Mouse (Mus musculus): ENCODE measurements around the gene Isg20l2. TPM values are rescaled to one million over a fixed set of nuclear protein-coding genes. Genes with fewer than 3 reads are reported as not detected.

Gene Isg20l2
- polyA plus RNA-seq, 1 experiment from 2014 or later, result 40.4 TPM

DNA sequence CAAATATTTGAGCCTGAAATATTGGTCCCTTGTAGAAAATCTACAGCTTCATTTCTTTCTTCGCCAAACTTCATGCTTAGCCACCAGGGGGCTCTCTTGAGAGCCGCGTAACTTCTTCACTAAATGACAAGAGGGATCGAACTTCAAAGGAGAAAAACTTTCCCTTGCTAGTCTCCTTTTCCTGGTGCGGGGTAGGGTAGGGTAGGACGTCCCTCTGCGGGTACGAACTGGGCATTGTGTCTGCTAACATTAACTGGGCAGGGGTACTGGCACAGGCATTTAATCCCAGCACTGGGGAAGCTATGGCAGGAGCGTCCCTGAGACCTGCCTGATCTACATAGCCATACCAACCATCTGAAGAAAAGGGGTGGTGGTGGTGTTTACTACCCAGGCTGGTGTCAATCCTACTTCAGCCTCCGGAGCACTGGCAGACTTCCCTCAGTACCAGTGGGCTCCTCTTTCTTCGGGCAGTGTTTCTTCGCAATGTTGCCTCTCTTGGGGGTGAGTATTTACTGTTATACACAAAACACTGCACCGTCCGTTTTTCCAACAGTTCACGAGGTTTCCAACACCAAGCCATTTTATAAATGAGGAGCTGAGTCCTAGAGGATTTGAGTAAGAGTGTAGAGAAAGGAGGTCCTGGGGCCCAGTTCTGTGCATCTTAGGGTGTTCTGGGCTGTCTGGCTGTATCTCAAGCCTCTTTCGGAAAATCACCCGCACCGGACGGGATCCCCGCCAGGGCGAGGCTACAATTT lies 40.2 kb downstream of the Isg20l2 start:
- peak; percentile 83 for DNase-seq (ENCODE audit: low spot score)
- Histone ChIP-seq H3K4me3 (replicated peaks; ENCODE audit: low read depth, low read length) (peak overlapping the region; percentile 53), H3K9me3 (replicated peaks; ENCODE audit: low read length) (no peaks in the 10 kb centered on the region), H3K4me1 (replicated peaks; ENCODE audit: insufficient read depth, low read length) (peaks cover 27% of the 10 kb centered on the region), H3K36me3 (ENCODE audit: insufficient read depth, low read length) (no peaks in the 10 kb centered on the region), H3K27ac (peak overlapping the region; percentile 71), H3K9ac (ENCODE audit: low read depth, low read length) (0 out of 2 replicates have a peak overlapping the region, but pooled peaks have one; percentile 61), H3K4me2 (ENCODE audit: low read length) (peak overlapping the region; percentile 84), H3K27me3 (ENCODE audit: insufficient read depth, low read length) (no peaks in the 10 kb centered on the region)
- peak; percentile 83 for TF ChIP-seq CTCF (IDR thresholded peaks at IDR 0.05; ENCODE audit: low read depth)
- WGBS, result 1% methylated on average over 21 of the region's 21 CpGs
- no peak for ATAC-seq (replicated peaks; ENCODE audit: low FRiP score, low read depth)

DNA sequence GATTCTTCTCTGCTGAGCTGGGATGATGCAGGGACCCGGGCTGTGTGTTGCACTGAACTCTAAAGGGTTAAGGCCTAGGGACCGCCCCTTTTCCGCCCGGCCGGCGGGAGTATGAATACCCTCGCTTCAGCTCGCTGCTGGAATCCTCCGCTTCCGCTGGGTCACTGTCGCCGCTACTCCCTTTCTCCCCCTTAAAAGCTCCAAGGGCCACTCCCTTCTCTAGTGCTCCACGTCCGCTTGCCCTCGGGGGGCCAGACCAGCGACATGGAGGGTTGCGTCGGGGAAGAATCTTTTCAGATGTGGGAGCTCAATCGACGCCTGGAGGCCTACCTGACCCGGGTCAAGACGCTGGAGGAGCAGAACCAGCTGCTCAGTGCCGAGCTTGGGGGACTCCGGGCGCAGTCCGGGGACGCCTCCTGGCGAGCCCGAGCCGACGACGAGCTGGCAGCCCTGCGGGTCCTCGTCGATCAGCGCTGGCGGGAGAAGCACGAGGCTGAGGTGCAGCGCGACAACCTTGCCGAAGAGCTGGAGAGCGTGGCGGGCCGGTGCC lies 40.9 kb downstream of the Isg20l2 start, which contains the start of gene Nes:
Nes (plus strand) TSS at position 140 of the 550 bp plus-strand sequence.
- peaks cover 27% of the 10 kb centered on the region for H3K4me1 ChIP-seq (replicated peaks; ENCODE audit: insufficient read depth, low read length)
- ATAC-seq (replicated peaks; ENCODE audit: low FRiP score, low read depth) (peak; percentile 54), DNase-seq (ENCODE audit: low spot score) (peak; percentile 94)
- peak within 1 kb of the TSS; percentile 61 for H3K9ac ChIP-seq (ENCODE audit: low read depth, low read length)
- H3K27ac ChIP-seq, result peak within 1 kb of the TSS; percentile 71
- no peaks in the 10 kb centered on the region for H3K9me3 ChIP-seq (replicated peaks; ENCODE audit: low read length)
- WGBS, result under 1% methylated on average over 44 of the region's 44 CpGs
- H3K4me3 ChIP-seq (replicated peaks; ENCODE audit: low read depth, low read length), result peak within 1 kb of the TSS; percentile 53
- TF ChIP-seq CTCF (IDR thresholded peaks at IDR 0.05; ENCODE audit: low read depth), result 0 out of 2 replicates have a peak, but pooled peaks have one; percentile 3
- no peaks in the 10 kb centered on the region for H3K27me3 ChIP-seq (ENCODE audit: insufficient read depth, low read length)
- peak within 1 kb of the TSS; percentile 84 for H3K4me2 ChIP-seq (ENCODE audit: low read length)
- H3K36me3 ChIP-seq (ENCODE audit: insufficient read depth, low read length), result no peaks in the 10 kb centered on the region

GRCm38 (mm10) chr3:87971489-87972202 lies 41.5 kb downstream of the Isg20l2 start:
- no peak for DNase-seq (ENCODE audit: low spot score)
- peak overlapping the region; percentile 84 for H3K4me2 ChIP-seq (ENCODE audit: low read length)
- peaks cover 27% of the 10 kb centered on the region for H3K4me1 ChIP-seq (replicated peaks; ENCODE audit: insufficient read depth, low read length)
- H3K4me3 ChIP-seq (replicated peaks; ENCODE audit: low read depth, low read length), result peak overlapping the region; percentile 53
- peak; percentile 14 for ATAC-seq (replicated peaks; ENCODE audit: low FRiP score, low read depth)
- peak overlapping the region; percentile 61 for H3K9ac ChIP-seq (ENCODE audit: low read depth, low read length)
- TF ChIP-seq CTCF (IDR thresholded peaks at IDR 0.05; ENCODE audit: low read depth), result no peak
- no peaks in the 10 kb centered on the region for H3K27me3 ChIP-seq (ENCODE audit: insufficient read depth, low read length)
- H3K27ac ChIP-seq, result peak overlapping the region; percentile 71
- H3K9me3 ChIP-seq (replicated peaks; ENCODE audit: low read length), result no peaks in the 10 kb centered on the region
- 1% methylated on average over 60 of the region's 60 CpGs for WGBS
- peaks cover 1% of the 10 kb centered on the region; the same call in 1 of the 2 replicates for H3K36me3 ChIP-seq (ENCODE audit: insufficient read depth, low read length)

GRCm38 (mm10) chr3:87972203-87972664 lies 42.1 kb downstream of the Isg20l2 start:
- peak overlapping the region; percentile 53 for H3K4me3 ChIP-seq (replicated peaks; ENCODE audit: low read depth, low read length)
- peak overlapping the region; percentile 19; the same call in 1 of the 2 replicates for H3K9ac ChIP-seq (ENCODE audit: low read depth, low read length)
- WGBS, result 10% methylated on average over 8 of the region's 8 CpGs
- H3K27me3 ChIP-seq (ENCODE audit: insufficient read depth, low read length), result no peaks in the 10 kb centered on the region
- H3K4me2 ChIP-seq (ENCODE audit: low read length), result peak overlapping the region; percentile 84
- no peak for DNase-seq (ENCODE audit: low spot score)
- no peak; the same call in 1 of the 2 replicates for ATAC-seq (replicated peaks; ENCODE audit: low FRiP score, low read depth)
- H3K27ac ChIP-seq, result no peak overlapping the region
- H3K9me3 ChIP-seq (replicated peaks; ENCODE audit: low read length), result no peaks in the 10 kb centered on the region
- H3K36me3 ChIP-seq (ENCODE audit: insufficient read depth, low read length), result peaks cover 7% of the 10 kb centered on the region; the same call in 1 of the 2 replicates
- TF ChIP-seq CTCF (IDR thresholded peaks at IDR 0.05; ENCODE audit: low read depth), result no peak
- H3K4me1 ChIP-seq (replicated peaks; ENCODE audit: insufficient read depth, low read length), result peaks cover 27% of the 10 kb centered on the region

DNA sequence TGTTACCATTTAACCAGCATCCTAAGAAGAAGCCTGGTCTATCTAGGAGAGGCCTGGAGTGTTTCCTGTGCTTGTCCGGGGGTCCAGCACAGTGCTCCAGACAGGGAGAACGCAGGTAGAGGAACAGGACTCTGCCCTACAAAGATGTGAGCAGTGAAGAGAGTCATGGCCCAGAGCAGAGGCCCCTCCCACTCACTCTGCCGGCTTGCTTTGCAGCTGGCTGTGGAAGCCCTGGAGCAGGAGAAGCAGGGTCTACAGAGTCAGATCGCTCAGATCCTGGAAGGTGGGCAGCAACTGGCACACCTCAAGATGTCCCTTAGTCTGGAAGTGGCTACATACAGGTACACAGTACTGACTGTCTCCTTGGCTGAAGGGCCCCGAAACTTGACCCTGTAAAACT lies 42.7 kb downstream of the Isg20l2 start:
- DNase-seq (ENCODE audit: low spot score) (no peak), ATAC-seq (replicated peaks; ENCODE audit: low FRiP score, low read depth) (no peak; the same call in 1 of the 2 replicates)
- H3K9me3 ChIP-seq (replicated peaks; ENCODE audit: low read length), result no peaks in the 10 kb centered on the region
- no peak overlapping the region for H3K27ac ChIP-seq
- peak overlapping the region; percentile 84 for H3K4me2 ChIP-seq (ENCODE audit: low read length)
- H3K9ac ChIP-seq (ENCODE audit: low read depth, low read length), result no peak overlapping the region; the same call in 1 of the 2 replicates
- 19% methylated on average over 5 of the region's 5 CpGs for WGBS
- TF ChIP-seq CTCF (IDR thresholded peaks at IDR 0.05; ENCODE audit: low read depth), result no peak
- H3K4me1 ChIP-seq (replicated peaks; ENCODE audit: insufficient read depth, low read length), result peaks cover 27% of the 10 kb centered on the region
- H3K27me3 ChIP-seq (ENCODE audit: insufficient read depth, low read length), result no peaks in the 10 kb centered on the region
- H3K4me3 ChIP-seq (replicated peaks; ENCODE audit: low read depth, low read length), result peak overlapping the region; percentile 53
- H3K36me3 ChIP-seq (ENCODE audit: insufficient read depth, low read length), result peaks cover 7% of the 10 kb centered on the region; the same call in 1 of the 2 replicates
